Mouse (Mus musculus) adrenal gland, adult 18-20 months (tissue): ENCODE data around the gene Galnt4. TPM values are rescaled to one million over a fixed set of nuclear protein-coding genes. Genes with fewer than 3 reads are reported as not detected.
"Not testable (repeated sequence)": the region's sequence is repeated elsewhere in the genome, so short reads cannot be mapped to it uniquely, and the experiment has no call there.

ENCODE experiments used
- DNase-seq, 2 experiments: peaks; one replicate each; pipeline ENCODE4 v3.0.0; 2021 to 2022; ENCODE audit warnings: low spot score in 2 of 2
- total RNA-seq, 2 experiments: library from RNA; stranded (reverse); gene quantifications; 1 replicate in 1 of 2; 2 replicates in 1 of 2; pipeline ENCODE4 v1.2.3; 2021

Galnt4 gene
- total RNA-seq, 2 experiments from 2014 or later, result 4.0 to 6.3 TPM

DNA sequence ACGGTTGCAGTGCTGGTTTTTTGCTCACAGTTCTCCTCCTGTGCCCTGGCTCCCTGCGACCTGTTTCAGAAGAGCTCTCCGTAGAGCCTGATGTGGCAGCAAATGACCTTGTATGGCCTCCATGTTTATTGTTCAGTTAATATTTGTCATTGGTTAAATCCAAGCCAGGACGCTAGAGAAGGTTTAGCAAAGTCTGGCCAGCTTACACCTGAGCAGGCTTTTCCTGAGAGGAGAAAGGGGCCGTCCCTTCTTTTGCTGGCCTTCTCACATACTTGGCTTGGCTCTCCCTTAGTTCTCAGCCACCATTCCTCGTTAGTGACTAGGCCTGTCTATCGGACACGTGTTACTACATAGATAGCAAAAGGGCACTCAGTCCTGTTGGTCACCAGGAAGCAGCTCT is 46.7 kb downstream of the Galnt4 start:
- no peak for DNase-seq

DNA sequence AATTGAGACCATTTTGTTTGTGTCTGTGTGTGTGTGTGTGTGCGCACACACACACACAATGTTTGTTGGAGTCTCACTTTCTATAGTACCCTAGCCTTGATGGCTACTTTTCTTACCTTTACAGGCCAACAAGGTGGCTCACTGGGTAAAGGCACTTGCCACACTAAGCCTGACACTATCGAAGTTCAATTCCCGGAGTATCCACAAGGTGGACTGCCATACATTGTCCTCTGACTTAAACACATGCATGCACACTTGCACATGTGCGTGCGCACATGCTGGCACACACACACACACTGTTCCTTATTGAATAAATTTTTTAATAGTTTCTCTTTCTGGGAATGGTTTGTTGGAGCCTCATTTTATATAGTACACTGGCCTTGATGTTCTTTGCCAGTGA is 48.8 kb downstream of the Galnt4 start:
- DNase-seq, result no peak

GRCm38 (mm10) chr10:99157697-99158096 is 49.7 kb downstream of the Galnt4 start:
- DNase-seq, result not testable (repeated sequence)

DNA sequence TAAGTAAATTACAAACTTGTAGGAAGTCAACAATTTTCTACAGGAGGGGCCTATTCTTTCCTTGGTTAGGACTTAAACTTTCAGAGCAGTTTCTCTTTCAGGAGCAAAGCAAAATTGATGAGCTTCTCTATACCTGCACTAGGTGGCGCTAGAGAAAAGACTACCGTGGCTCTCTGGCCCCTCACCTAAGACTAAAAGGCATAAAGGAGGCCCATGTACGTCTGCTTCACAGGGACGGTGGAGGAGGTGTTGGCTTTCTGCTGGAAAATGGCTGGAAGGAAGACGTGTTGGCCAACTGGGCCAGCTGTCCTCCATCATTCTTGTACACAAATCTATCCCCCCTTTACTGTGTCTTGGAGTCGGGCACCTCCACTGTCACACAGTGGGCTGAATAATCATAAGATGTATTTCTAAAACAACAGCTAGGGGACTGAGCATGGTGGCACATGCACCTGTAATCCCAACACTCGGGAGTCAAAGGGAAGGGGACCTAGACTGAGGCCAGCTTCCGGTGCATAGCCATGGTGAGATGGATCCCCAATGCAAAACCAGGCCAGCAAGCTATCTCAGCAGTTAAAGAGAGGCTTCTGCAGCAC is 54.1 kb downstream of the Galnt4 start:
- DNase-seq, result no peak

Other genes with a start within 250 kb of the Galnt4 start
- gene Atp2b1, start 193.8 kb upstream of the Galnt4 start, total RNA-seq, result 10 to 100 TPM; 45.8 to 51.5 TPM
- gene Poc1b, start 1.1 kb upstream of the Galnt4 start, total RNA-seq, result 10 to 100 TPM in 1 of 2 experiments, 1 to 10 TPM in 1; 9.5 to 12.0 TPM
- not detected for gene Phxr2, start 18.2 kb downstream of the Galnt4 start, total RNA-seq
- gene Dusp6, start 155.1 kb downstream of the Galnt4 start, total RNA-seq, result 100 to 1,000 TPM; 102 to 235 TPM